Mouse (Mus musculus) ES-Bruce4 (cell line): ENCODE measurements at regions not wholly inside any gene's neighbourhood (a gene's known extent, or its start where the extent isn't known, plus 50 kb on each side); places are given as distances from the start of the nearest gene placed in this dataset.

Source experiments
- H3K27ac ChIP-seq: 2 replicates; pipeline ENCODE4 v1.5.1; 2012; ENCODE audit warnings: low read length, inconsistent platforms; ENCODE audit not compliant: insufficient read depth
- H3K27me3 ChIP-seq: 2 replicates; pipeline ENCODE4 v1.6.1; 2012; ENCODE audit warnings: mild to moderate bottlenecking, low read length, inconsistent platforms; ENCODE audit not compliant: control insufficient read depth, poor library complexity, insufficient read depth, severe bottlenecking
- H3K36me3 ChIP-seq: 2 replicates; pipeline ENCODE4 v1.6.1; 2012; ENCODE audit warnings: inconsistent platforms, mild to moderate bottlenecking, low read length, moderate library complexity; ENCODE audit not compliant: control insufficient read depth, poor library complexity, insufficient read depth, severe bottlenecking
- H3K4me1 ChIP-seq: one replicate; pipeline ENCODE4 v1.8.1; 2011; ENCODE audit warnings: low read length; ENCODE audit not compliant: control insufficient read depth, insufficient read depth
- H3K4me3 ChIP-seq: 2 replicates; pipeline ENCODE4 v1.5.1; 2011; ENCODE audit warnings: low read depth, mild to moderate bottlenecking, low read length
- H3K9ac ChIP-seq: 2 replicates; pipeline ENCODE4 v1.6.1; 2012; ENCODE audit warnings: low read depth, mild to moderate bottlenecking, inconsistent platforms; ENCODE audit not compliant: poor library complexity, severe bottlenecking
- H3K9me3 ChIP-seq: replicated peaks from 2 replicates; pipeline ENCODE4 v1.6.1; 2012; ENCODE audit warnings: mild to moderate bottlenecking, low read length, inconsistent platforms; ENCODE audit not compliant: control insufficient read depth, poor library complexity, insufficient read depth, severe bottlenecking
- CTCF ChIP-seq: IDR thresholded peaks from one replicate; pipeline ENCODE4 v1.8.1; 2011; ENCODE audit warnings: low read depth, low read length
- EP300 ChIP-seq: IDR thresholded peaks from 2 replicates; pipeline ENCODE4 v1.6.1; 2011; ENCODE audit warnings: low read depth, low read length; ENCODE audit not compliant: insufficient read depth
- POLR2A ChIP-seq: IDR thresholded peaks from one replicate; pipeline ENCODE4 v1.8.1; 2011; ENCODE audit warnings: low read length; ENCODE audit not compliant: insufficient read depth

- Histone ChIP-seq H3K27me3 (no peaks in the 10 kb centered on the region; the same call in 1 of the 2 replicates), H3K27ac (no peak overlapping the region), H3K4me3 (no peak overlapping the region), H3K36me3 (no peaks in the 10 kb centered on the region), H3K9ac (no peak overlapping the region), H3K4me1 (no peaks in the 10 kb centered on the region), H3K9me3 (peaks cover 4% of the 10 kb centered on the region; the same call in 1 of the 2 replicates)
- TF ChIP-seq CTCF (no peak), EP300 (no peak), POLR2A (no peak)
Observed at GRCm38 (mm10) chr2:50964062-50964461, 184.8 kb downstream of the Rnd3 start.

- TF ChIP-seq CTCF = no peak
- no peak for TF ChIP-seq POLR2A
- TF ChIP-seq EP300 = no peak
- H3K27ac ChIP-seq = no peak overlapping the region
- no peaks in the 10 kb centered on the region; the same call in 1 of the 2 replicates for H3K27me3 ChIP-seq
- no peak overlapping the region for H3K4me3 ChIP-seq
- H3K4me1 ChIP-seq = no peaks in the 10 kb centered on the region
- no peaks in the 10 kb centered on the region for H3K9me3 ChIP-seq
- no peaks in the 10 kb centered on the region for H3K36me3 ChIP-seq
- H3K9ac ChIP-seq = no peak overlapping the region
Observed at GRCm38 (mm10) chr2:50961049-50961448, 187.9 kb downstream of the Rnd3 start.

- H3K9me3 ChIP-seq = no peaks in the 10 kb centered on the region
- no peaks in the 10 kb centered on the region; the same call in 1 of the 2 replicates for H3K27me3 ChIP-seq
- H3K4me3 ChIP-seq = no peak overlapping the region
- no peak overlapping the region for H3K9ac ChIP-seq
- no peaks in the 10 kb centered on the region for H3K4me1 ChIP-seq
- TF ChIP-seq EP300 = no peak
- no peak for TF ChIP-seq CTCF
- TF ChIP-seq POLR2A = no peak
- no peak overlapping the region for H3K27ac ChIP-seq
- no peaks in the 10 kb centered on the region for H3K36me3 ChIP-seq
Observed at GRCm38 (mm10) chr2:50959323-50959722, 189.6 kb downstream of the Rnd3 start.

GRCm38 (mm10) chr2:50954361-50955066, 194.4 kb downstream of the Rnd3 start:
- Histone ChIP-seq H3K9ac (no peak overlapping the region), H3K9me3 (no peaks in the 10 kb centered on the region; the same call in 1 of the 2 replicates), H3K27ac (no peak overlapping the region), H3K4me1 (no peaks in the 10 kb centered on the region), H3K36me3 (no peaks in the 10 kb centered on the region), H3K4me3 (no peak overlapping the region), H3K27me3 (no peaks in the 10 kb centered on the region)
- TF ChIP-seq CTCF (no peak), EP300 (no peak), POLR2A (no peak)

- H3K36me3 ChIP-seq = no peaks in the 10 kb centered on the region
- H3K27me3 ChIP-seq = no peaks in the 10 kb centered on the region
- H3K4me1 ChIP-seq = no peaks in the 10 kb centered on the region
- H3K4me3 ChIP-seq = no peak overlapping the region
- no peak for TF ChIP-seq POLR2A
- no peak for TF ChIP-seq EP300
- TF ChIP-seq CTCF = no peak
- no peak overlapping the region for H3K9ac ChIP-seq
- H3K9me3 ChIP-seq = no peaks in the 10 kb centered on the region; the same call in 1 of the 2 replicates
- no peak overlapping the region for H3K27ac ChIP-seq
Observed at GRCm38 (mm10) chr2:50951027-50951426, 197.9 kb downstream of the Rnd3 start.

GRCm38 (mm10) chr2:50949717-50950116, 199.2 kb downstream of the Rnd3 start:
- Histone ChIP-seq H3K4me1 (no peaks in the 10 kb centered on the region), H3K9me3 (no peaks in the 10 kb centered on the region; the same call in 1 of the 2 replicates), H3K36me3 (no peaks in the 10 kb centered on the region), H3K4me3 (no peak overlapping the region), H3K27ac (no peak overlapping the region), H3K27me3 (no peaks in the 10 kb centered on the region), H3K9ac (no peak overlapping the region)
- TF ChIP-seq EP300 (no peak), CTCF (no peak)
